Mouse (Mus musculus) intestine, postnatal 0 days (tissue): Measurements from ENCODE around the gene Uox. TPM values are rescaled to one million over a fixed set of nuclear protein-coding genes. Genes with fewer than 3 reads are reported as not detected.
A peak's percentile ranks its signal among the peaks of the same experiment; 100 is the strongest.

Experiments used
- ATAC-seq: fragments of 200-750 bp; cut with Nextera tagmentation; 2 replicates; pipeline ENCODE4 v1.8.0; 2017; ENCODE audit warnings: mild to moderate bottlenecking, moderate TSS enrichment, moderate library complexity
- H3K27ac ChIP-seq: fragments of 300-500 bp; sonication (generic); 2 replicates; pipeline ENCODE4 v1.5.1; 2014; ENCODE audit warnings: mild to moderate bottlenecking, low read depth, low read length, moderate library complexity
- H3K27me3 ChIP-seq: fragments of 300-500 bp; sonication (generic); replicated peaks from 2 replicates; pipeline ENCODE4 v1.6.1; 2014; ENCODE audit warnings: low read length, mixed read lengths; ENCODE audit not compliant: control insufficient read depth, insufficient read depth
- H3K36me3 ChIP-seq: fragments of 300-500 bp; sonication (generic); 2 replicates; pipeline ENCODE4 v1.6.1; 2014; ENCODE audit warnings: mild to moderate bottlenecking, moderate library complexity; ENCODE audit not compliant: control insufficient read depth, insufficient read depth
- H3K4me1 ChIP-seq: fragments of 300-500 bp; sonication (generic); replicated peaks from 2 replicates; pipeline ENCODE4 v1.6.1; 2014; ENCODE audit warnings: antibody characterized with exemption, low read length, mixed read lengths; ENCODE audit not compliant: control insufficient read depth, insufficient read depth
- H3K4me2 ChIP-seq: fragments of 300-500 bp; sonication (generic); replicated peaks from 2 replicates; pipeline ENCODE4 v1.6.1; 2014; ENCODE audit warnings: low read depth, mild to moderate bottlenecking, moderate library complexity
- H3K4me3 ChIP-seq: fragments of 300-500 bp; sonication (generic); 2 replicates; pipeline ENCODE4 v1.5.1; 2014; ENCODE audit warnings: low read depth, low read length
- H3K9ac ChIP-seq: fragments of 300-500 bp; sonication (generic); 2 replicates; pipeline ENCODE4 v1.6.1; 2014; ENCODE audit warnings: mild to moderate bottlenecking, low read depth, low read length
- H3K9me3 ChIP-seq: fragments of 300-500 bp; sonication (generic); 2 replicates; pipeline ENCODE4 v1.6.1; 2016; ENCODE audit warnings: mixed run types; ENCODE audit not compliant: control insufficient read depth
- CTCF ChIP-seq: sonication (generic); IDR thresholded peaks from 2 replicates; pipeline ENCODE4 v1.5.1; 2016; ENCODE audit warnings: low read depth, mild to moderate bottlenecking, control low read depth, antibody characterized with exemption, moderate library complexity
- WGBS: fragments of 180-500 bp; shearing (Covaris S2); extraction: QIAGEN DNeasy Blood & Tissue Kit; methylation state at CpG from one replicate; pipeline ENCODE4 v1.1.7; 2014; 5-methylcytosine and 5-hydroxymethylcytosine counted together
- polyA plus RNA-seq: library from polyadenylated mRNA; unstranded; fragments of >200 nt; fragmentation: Nextera tagmentation; extraction: Ambion mirVana; gene quantifications from 2 replicates; pipeline ENCODE4 v1.2.1, GENCODE M21; 2015

Gene Uox
- polyA plus RNA-seq, 1 experiment from 2014 or later: 0.10 TPM

GRCm38 (mm10) chr3:146543632-146544031, 26.6 kb upstream of the Uox start:
- H3K9me3 ChIP-seq: no peaks in the 10 kb centered on the region
- no peaks in the 10 kb centered on the region for H3K36me3 ChIP-seq
- H3K27me3 ChIP-seq: no peaks in the 10 kb centered on the region
- no peak overlapping the region for H3K9ac ChIP-seq
- no peaks in the 10 kb centered on the region for H3K4me1 ChIP-seq
- ATAC-seq: no peak
- H3K4me2 ChIP-seq: no peak overlapping the region
- H3K27ac ChIP-seq: no peak overlapping the region
- TF ChIP-seq CTCF: no peak
- no peak overlapping the region for H3K4me3 ChIP-seq
- WGBS: 16% methylated on average over 1 of the region's 1 CpGs

- no peak for ATAC-seq
- Histone ChIP-seq H3K4me3 (no peak overlapping the region), H3K4me1 (no peaks in the 10 kb centered on the region), H3K9ac (no peak overlapping the region), H3K9me3 (no peaks in the 10 kb centered on the region), H3K27me3 (no peaks in the 10 kb centered on the region), H3K36me3 (no peaks in the 10 kb centered on the region), H3K27ac (no peak overlapping the region), H3K4me2 (no peak overlapping the region)
- no peak for TF ChIP-seq CTCF
- WGBS: 84% methylated on average over 7 of the region's 7 CpGs
Observed at GRCm38 (mm10) chr3:146554816-146555215, 15.4 kb upstream of the Uox start.

- no peak for ATAC-seq
- Histone ChIP-seq H3K27me3 (no peaks in the 10 kb centered on the region), H3K9me3 (no peaks in the 10 kb centered on the region), H3K27ac (no peak overlapping the region), H3K4me3 (no peak overlapping the region), H3K9ac (no peak overlapping the region), H3K36me3 (no peaks in the 10 kb centered on the region), H3K4me2 (no peak overlapping the region), H3K4me1 (no peaks in the 10 kb centered on the region)
- TF ChIP-seq CTCF: peak; percentile 37
- WGBS: 59% methylated on average over 1 of the region's 1 CpGs
Observed at GRCm38 (mm10) chr3:146556567-146556966, 13.7 kb upstream of the Uox start.

- Histone ChIP-seq H3K27me3 (no peaks in the 10 kb centered on the region), H3K27ac (no peak overlapping the region), H3K4me1 (no peaks in the 10 kb centered on the region), H3K4me3 (no peak overlapping the region), H3K4me2 (no peak overlapping the region), H3K9me3 (no peaks in the 10 kb centered on the region), H3K9ac (no peak overlapping the region), H3K36me3 (no peaks in the 10 kb centered on the region)
- ATAC-seq: no peak
- WGBS: 85% methylated on average over 6 of the region's 6 CpGs
- TF ChIP-seq CTCF: no peak
Observed at GRCm38 (mm10) chr3:146557507-146557906, 12.7 kb upstream of the Uox start.

- Histone ChIP-seq H3K4me2 (no peak overlapping the region), H3K9me3 (no peaks in the 10 kb centered on the region), H3K4me1 (no peaks in the 10 kb centered on the region), H3K9ac (no peak overlapping the region), H3K36me3 (no peaks in the 10 kb centered on the region), H3K27me3 (no peaks in the 10 kb centered on the region), H3K4me3 (no peak overlapping the region), H3K27ac (no peak overlapping the region)
- ATAC-seq: no peak
- TF ChIP-seq CTCF: no peak
- 91% methylated on average over 7 of the region's 7 CpGs for WGBS
Observed at GRCm38 (mm10) chr3:146562936-146563335, 7.3 kb upstream of the Uox start.

- 44% methylated on average over 14 of the region's 14 CpGs for WGBS
- TF ChIP-seq CTCF: peak; percentile 81
- no peak for ATAC-seq
Observed at GRCm38 (mm10) chr3:146564268-146565064, 5.8 kb upstream of the Uox start.

GRCm38 (mm10) chr3:146565065-146565411, 5.2 kb upstream of the Uox start:
- 94% methylated on average over 1 of the region's 1 CpGs for WGBS

More at GRCm38 (mm10) chr3:146564268-146565064, 5.8 kb upstream of the Uox start:
- Histone ChIP-seq H3K27ac (no peak overlapping the region), H3K4me2 (no peak overlapping the region), H3K36me3 (no peaks in the 10 kb centered on the region), H3K9me3 (no peaks in the 10 kb centered on the region), H3K27me3 (no peaks in the 10 kb centered on the region), H3K9ac (no peak overlapping the region), H3K4me3 (no peak overlapping the region), H3K4me1 (no peaks in the 10 kb centered on the region)

More at GRCm38 (mm10) chr3:146565065-146565411, 5.2 kb upstream of the Uox start:
- no peak for ATAC-seq
- Histone ChIP-seq H3K27me3 (no peaks in the 10 kb centered on the region), H3K4me1 (no peaks in the 10 kb centered on the region), H3K27ac (no peak overlapping the region), H3K9me3 (no peaks in the 10 kb centered on the region), H3K4me3 (no peak overlapping the region), H3K9ac (no peak overlapping the region), H3K36me3 (no peaks in the 10 kb centered on the region), H3K4me2 (no peak overlapping the region)
- TF ChIP-seq CTCF: no peak
